Mouse (Mus musculus) small intestine, adult 2 months (tissue): Measurements from ENCODE around the gene Nr2c2ap. TPM values are rescaled to one million over a fixed set of nuclear protein-coding genes. Genes with fewer than 3 reads are reported as not detected.

Experiments
- H3K27ac ChIP-seq: fragments of 200-500 bp; 2 replicates; pipeline ENCODE4 v1.5.1; 2012; ENCODE audit warnings: low read depth, low read length, control low read depth, inconsistent platforms; ENCODE audit not compliant: insufficient read depth
- H3K27me3 ChIP-seq: fragments of 200-500 bp; 2 replicates; pipeline ENCODE4 v1.6.1; 2012; ENCODE audit warnings: mild to moderate bottlenecking, moderate library complexity, low read length, inconsistent platforms; ENCODE audit not compliant: control insufficient read depth, insufficient read depth
- H3K36me3 ChIP-seq: fragments of 200-500 bp; 2 replicates; pipeline ENCODE4 v1.6.1; 2012; ENCODE audit warnings: mild to moderate bottlenecking, low read length, control low read depth, inconsistent platforms; ENCODE audit not compliant: control insufficient read depth, insufficient read depth
- H3K4me1 ChIP-seq: fragments of 200-500 bp; 2 replicates; pipeline ENCODE4 v1.6.1; 2012; ENCODE audit warnings: low read length, inconsistent platforms, mixed read lengths; ENCODE audit not compliant: control insufficient read depth, insufficient read depth, insufficient read length
- H3K4me3 ChIP-seq: fragments of 200-500 bp; 2 replicates; pipeline ENCODE4 v1.5.1; 2012; ENCODE audit warnings: low read depth, mild to moderate bottlenecking, control low read depth, inconsistent platforms, low read length, moderate library complexity
- CTCF ChIP-seq: fragments of 200-500 bp; IDR thresholded peaks from 2 replicates; pipeline ENCODE4 v1.5.1; 2012; ENCODE audit warnings: low read depth, mild to moderate bottlenecking, control low read depth, inconsistent platforms, low read length, moderate library complexity, mixed read lengths; ENCODE audit not compliant: insufficient replicate concordance, insufficient read length; ENCODE audit errors: extremely low read depth
- POLR2A ChIP-seq: fragments of 200-500 bp; IDR thresholded peaks from 2 replicates; pipeline ENCODE4 v1.6.1; 2012; ENCODE audit warnings: low read depth, mild to moderate bottlenecking, control low read depth, inconsistent platforms, low read length, moderate library complexity
- WGBS: fragments of 180-500 bp; shearing (Covaris S2); methylation state at CpG from one replicate; pipeline ENCODE4 v1.1.7; 2018; 5-methylcytosine and 5-hydroxymethylcytosine counted together
- polyA plus RNA-seq: library from polyadenylated mRNA; depleted of rRNA; stranded (reverse); fragments of >200 nt; gene quantifications from 2 replicates; pipeline ENCODE4 v1.2.3, GENCODE M21; 2012

Gene Nr2c2ap
- polyA plus RNA-seq, 1 experiment, result 9.2 TPM

DNA sequence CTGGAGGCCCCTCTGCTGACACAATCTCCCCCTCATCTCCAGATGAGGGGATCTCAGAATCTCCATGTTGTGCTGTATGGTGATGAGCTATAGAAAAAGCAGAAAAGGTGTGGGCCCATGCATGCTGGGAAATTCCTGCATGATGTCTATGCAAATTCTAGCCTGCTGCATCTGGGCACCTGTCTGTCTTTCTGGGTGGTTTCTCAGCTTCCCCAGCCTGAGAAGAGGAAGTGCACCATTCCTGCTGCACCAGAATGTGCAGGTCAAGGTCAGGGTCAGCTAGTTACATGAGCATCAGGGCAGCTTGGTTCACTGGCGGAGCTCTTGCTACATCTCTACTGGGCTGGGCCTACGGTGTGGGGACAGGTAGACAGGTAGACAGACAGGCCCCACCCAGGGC lies 20.7 kb upstream of the Nr2c2ap start:
- Histone ChIP-seq H3K36me3 (no peaks in the 10 kb centered on the region), H3K27ac (no peak overlapping the region), H3K4me3 (no peak overlapping the region), H3K27me3 (peaks cover 35% of the 10 kb centered on the region), H3K4me1 (peaks cover 4% of the 10 kb centered on the region; the same call in 1 of the 2 replicates)
- WGBS, result 66% methylated on average over 2 of the region's 2 CpGs
- TF ChIP-seq POLR2A (no peak), CTCF (no peak)

GRCm38 (mm10) chr8:70111192-70111795 lies 19.8 kb upstream of the Nr2c2ap start:
- Histone ChIP-seq H3K4me1 (peaks cover 4% of the 10 kb centered on the region; the same call in 1 of the 2 replicates), H3K27ac (no peak overlapping the region), H3K27me3 (peaks cover 35% of the 10 kb centered on the region), H3K36me3 (no peaks in the 10 kb centered on the region), H3K4me3 (no peak overlapping the region)
- TF ChIP-seq POLR2A, result no peak
- no peak for TF ChIP-seq CTCF
- 50% methylated on average over 23 of the region's 23 CpGs for WGBS

- 9% methylated on average over 43 of the region's 43 CpGs for WGBS
- TF ChIP-seq POLR2A (no peak), CTCF (no peak)
- Histone ChIP-seq H3K27ac (no peak overlapping the region), H3K36me3 (no peaks in the 10 kb centered on the region), H3K4me3 (no peak overlapping the region), H3K27me3 (peaks cover 35% of the 10 kb centered on the region), H3K4me1 (peaks cover 4% of the 10 kb centered on the region; the same call in 1 of the 2 replicates)
These were observed 18.6 kb upstream of the Nr2c2ap start for GRCm38 (mm10) chr8:70112401-70113016.

GRCm38 (mm10) chr8:70114488-70114887 lies 16.6 kb upstream of the Nr2c2ap start:
- 18% methylated on average over 6 of the region's 6 CpGs for WGBS
- H3K27ac ChIP-seq, result no peak overlapping the region
- H3K36me3 ChIP-seq, result no peaks in the 10 kb centered on the region
- H3K4me1 ChIP-seq, result peaks cover 4% of the 10 kb centered on the region; the same call in 1 of the 2 replicates
- no peak for TF ChIP-seq POLR2A
- no peak for TF ChIP-seq CTCF
- no peak overlapping the region for H3K4me3 ChIP-seq
- H3K27me3 ChIP-seq, result peaks cover 48% of the 10 kb centered on the region

DNA sequence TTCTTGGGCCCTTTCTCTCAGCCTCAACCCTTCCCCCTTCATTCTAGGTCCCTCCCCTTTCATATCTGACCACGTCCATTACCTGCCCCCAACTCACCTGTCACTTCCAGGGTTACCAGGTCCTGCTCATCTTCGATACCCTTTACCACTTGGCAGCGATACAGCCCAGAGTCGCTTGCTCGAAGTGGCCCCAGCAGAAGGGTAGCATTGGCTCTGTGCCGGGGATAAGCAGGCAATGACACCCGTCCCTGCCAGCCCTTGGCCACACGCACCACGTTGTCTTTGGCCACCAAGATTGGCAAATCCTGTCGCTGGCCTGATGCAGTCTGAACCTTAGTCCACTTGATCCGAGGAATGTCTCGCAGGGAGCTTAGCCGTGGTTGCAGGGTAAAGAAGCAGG lies 16.2 kb upstream of the Nr2c2ap start:
- H3K4me1 ChIP-seq, result peaks cover 4% of the 10 kb centered on the region; the same call in 1 of the 2 replicates
- H3K4me3 ChIP-seq, result no peak overlapping the region
- TF ChIP-seq POLR2A (no peak), CTCF (no peak)
- 61% methylated on average over 13 of the region's 13 CpGs for WGBS
- H3K36me3 ChIP-seq, result no peaks in the 10 kb centered on the region
- H3K27me3 ChIP-seq, result peaks cover 48% of the 10 kb centered on the region
- no peak overlapping the region for H3K27ac ChIP-seq

GRCm38 (mm10) chr8:70117611-70118010 lies 13.5 kb upstream of the Nr2c2ap start:
- H3K27ac ChIP-seq, result no peak overlapping the region
- H3K27me3 ChIP-seq, result peaks cover 39% of the 10 kb centered on the region
- WGBS, result 4% methylated on average over 9 of the region's 9 CpGs
- no peak overlapping the region for H3K4me3 ChIP-seq
- H3K36me3 ChIP-seq, result no peaks in the 10 kb centered on the region
- H3K4me1 ChIP-seq, result no peaks in the 10 kb centered on the region; the same call in 1 of the 2 replicates
- no peak for TF ChIP-seq POLR2A
- TF ChIP-seq CTCF, result no peak

- Histone ChIP-seq H3K36me3 (no peaks in the 10 kb centered on the region), H3K27me3 (peaks cover 28% of the 10 kb centered on the region), H3K27ac (no peak overlapping the region), H3K4me1 (no peaks in the 10 kb centered on the region; the same call in 1 of the 2 replicates), H3K4me3 (no peak overlapping the region)
- TF ChIP-seq CTCF, result no peak
- no peak for TF ChIP-seq POLR2A
- WGBS, result 20% methylated on average over 17 of the region's 17 CpGs
These were observed 12.1 kb upstream of the Nr2c2ap start for GRCm38 (mm10) chr8:70118726-70119700.
